Mouse (Mus musculus): ENCODE measurements around the gene B3gnt7. TPM values are rescaled to one million over a fixed set of nuclear protein-coding genes. Genes with fewer than 3 reads are reported as not detected.

Gene B3gnt7
- total and polyA plus RNA-seq, 2 experiments from 2014 or later, result 10.6 to 11.7 TPM

GRCm38 (mm10) chr1:86349201-86349600, 46.6 kb downstream of the B3gnt7 start:
- Histone ChIP-seq H3K27ac (ENCODE audit: low read depth, low read length) (no peak overlapping the region), H3K27me3 (ENCODE audit: insufficient read depth, low read length) (no peaks in the 10 kb centered on the region), H3K4me1 (ENCODE audit: insufficient read depth) (no peaks in the 10 kb centered on the region), H3K9me3 (ENCODE audit: low read length) (no peaks in the 10 kb centered on the region), H3K9ac (no peak overlapping the region), H3K4me2 (ENCODE audit: low read depth) (no peak overlapping the region), H3K4me3 (ENCODE audit: low read depth, low read length) (no peak overlapping the region), H3K36me3 (ENCODE audit: insufficient read depth) (peaks cover 60% of the 10 kb centered on the region)
- ATAC-seq (no peak), DNase-seq (no peak)
- WGBS, result 90% methylated on average over 3 of the region's 3 CpGs
- no peak for TF ChIP-seq CTCF (IDR thresholded peaks at IDR 0.05; ENCODE audit: low read depth)

- H3K36me3 ChIP-seq (ENCODE audit: insufficient read depth), result peaks cover 65% of the 10 kb centered on the region
- TF ChIP-seq CTCF (IDR thresholded peaks at IDR 0.05; ENCODE audit: low read depth), result no peak
- ATAC-seq (no peak), DNase-seq (no peak)
- WGBS, result 86% methylated on average over 1 of the region's 1 CpGs
- no peaks in the 10 kb centered on the region for H3K27me3 ChIP-seq (ENCODE audit: insufficient read depth, low read length)
- no peaks in the 10 kb centered on the region for H3K4me1 ChIP-seq (ENCODE audit: insufficient read depth)
- no peak overlapping the region for H3K27ac ChIP-seq (ENCODE audit: low read depth, low read length)
- no peak overlapping the region for H3K4me2 ChIP-seq (ENCODE audit: low read depth)
- H3K9me3 ChIP-seq (ENCODE audit: low read length), result no peaks in the 10 kb centered on the region
- no peak overlapping the region for H3K4me3 ChIP-seq (ENCODE audit: low read depth, low read length)
- H3K9ac ChIP-seq, result no peak overlapping the region
Measured at GRCm38 (mm10) chr1:86349696-86350095, 47.1 kb downstream of the B3gnt7 start.

- H3K9me3 ChIP-seq (ENCODE audit: low read length), result no peaks in the 10 kb centered on the region
- TF ChIP-seq CTCF (IDR thresholded peaks at IDR 0.05; ENCODE audit: low read depth), result no peak
- WGBS, result 88% methylated on average over 8 of the region's 8 CpGs
- no peak overlapping the region for H3K9ac ChIP-seq
- H3K4me1 ChIP-seq (ENCODE audit: insufficient read depth), result no peaks in the 10 kb centered on the region
- H3K4me3 ChIP-seq (ENCODE audit: low read depth, low read length), result no peak overlapping the region
- no peak for ATAC-seq
- peaks cover 74% of the 10 kb centered on the region for H3K36me3 ChIP-seq (ENCODE audit: insufficient read depth)
- H3K27ac ChIP-seq (ENCODE audit: low read depth, low read length), result no peak overlapping the region
- DNase-seq, result no peak
- no peaks in the 10 kb centered on the region for H3K27me3 ChIP-seq (ENCODE audit: insufficient read depth, low read length)
- no peak overlapping the region for H3K4me2 ChIP-seq (ENCODE audit: low read depth)
Measured at GRCm38 (mm10) chr1:86350576-86350975, 47.9 kb downstream of the B3gnt7 start.

GRCm38 (mm10) chr1:86354186-86354585, 51.6 kb downstream of the B3gnt7 start:
- H3K4me1 ChIP-seq (ENCODE audit: insufficient read depth), result 0 out of 2 replicates have a peak, but pooled peaks cover 3% of the 10 kb centered on the region
- H3K4me2 ChIP-seq (ENCODE audit: low read depth), result no peak overlapping the region
- no peaks in the 10 kb centered on the region for H3K9me3 ChIP-seq (ENCODE audit: low read length)
- H3K36me3 ChIP-seq (ENCODE audit: insufficient read depth), result peaks cover 80% of the 10 kb centered on the region
- no peaks in the 10 kb centered on the region for H3K27me3 ChIP-seq (ENCODE audit: insufficient read depth, low read length)
- WGBS, result 80% methylated on average over 2 of the region's 2 CpGs
- H3K9ac ChIP-seq, result no peak overlapping the region
- DNase-seq, result no peak
- H3K4me3 ChIP-seq (ENCODE audit: low read depth, low read length), result no peak overlapping the region
- ATAC-seq, result no peak
- TF ChIP-seq CTCF (IDR thresholded peaks at IDR 0.05; ENCODE audit: low read depth), result no peak
- H3K27ac ChIP-seq (ENCODE audit: low read depth, low read length), result no peak overlapping the region

Small RNAs within 50 kb of the gene (microRNA-seq; reads per million reads assigned to microRNA genes)
- 11.6 to 17.3 reads per million in 2 experiments for gene mmu-mir-3535

Other genes with a start within 250 kb of the B3gnt7 start
- 106 and 133 TPM in 2 replicates for gene Psmd1, start 238.4 kb upstream of the B3gnt7 start, total RNA-seq (2014; rRNA removed)
- 164 and 184 TPM in 2 replicates for gene Psmd1, start 238.4 kb upstream of the B3gnt7 start, polyA plus RNA-seq (2015; fragmentation: Nextera tagmentation; extraction: Ambion mirVana)
- gene Htr2b, start 190.9 kb upstream of the B3gnt7 start, total RNA-seq (2014; rRNA removed), result 0.08 TPM in 1 of 2 replicates, not detected in the other
- gene Htr2b, start 190.9 kb upstream of the B3gnt7 start, polyA plus RNA-seq (2015; fragmentation: Nextera tagmentation; extraction: Ambion mirVana), result 0.22 TPM in 1 of 2 replicates, not detected in the other
- gene Gm21972, start 169.2 kb upstream of the B3gnt7 start, total RNA-seq (2014; rRNA removed), result 1.5 and 1.8 TPM in 2 replicates
- gene Gm21972, start 169.2 kb upstream of the B3gnt7 start, polyA plus RNA-seq (2015; fragmentation: Nextera tagmentation; extraction: Ambion mirVana), result 0.52 and 0.54 TPM in 2 replicates
- gene Armc9, start 148.1 kb upstream of the B3gnt7 start, total RNA-seq (2014; rRNA removed), result 25.9 and 29.1 TPM in 2 replicates
- 30.8 and 35.2 TPM in 2 replicates for gene Armc9, start 148.1 kb upstream of the B3gnt7 start, polyA plus RNA-seq (2015; fragmentation: Nextera tagmentation; extraction: Ambion mirVana)
- 35.9 and 50.6 TPM in 2 replicates for gene Ncl, start 56.6 kb downstream of the B3gnt7 start, total RNA-seq (2014; rRNA removed)
- 164 and 210 TPM in 2 replicates for gene Ncl, start 56.6 kb downstream of the B3gnt7 start, polyA plus RNA-seq (2015; fragmentation: Nextera tagmentation; extraction: Ambion mirVana)
- 0.15 and 0.33 TPM in 2 replicates for gene Nmur1, start 123.4 kb downstream of the B3gnt7 start, total RNA-seq (2014; rRNA removed)
- gene Nmur1, start 123.4 kb downstream of the B3gnt7 start, polyA plus RNA-seq (2015; fragmentation: Nextera tagmentation; extraction: Ambion mirVana), result 0.17 and 0.19 TPM in 2 replicates
- 0.29 TPM in 1 of 2 replicates, not detected in the other for gene Tex44, start 123.5 kb downstream of the B3gnt7 start, total RNA-seq (2014; rRNA removed)
- not detected in 2 replicates for gene Tex44, start 123.5 kb downstream of the B3gnt7 start, polyA plus RNA-seq (2015; fragmentation: Nextera tagmentation; extraction: Ambion mirVana)
- 1,921 and 1,968 TPM in 2 replicates for gene Ptma, start 223.9 kb downstream of the B3gnt7 start, total RNA-seq (2014; rRNA removed)
- 1,724 and 1,908 TPM in 2 replicates for gene Ptma, start 223.9 kb downstream of the B3gnt7 start, polyA plus RNA-seq (2015; fragmentation: Nextera tagmentation; extraction: Ambion mirVana)

All from forebrain, postnatal 0 days (tissue).